Mouse (Mus musculus): Measurements from ENCODE around the gene Pvr.

Pvr gene

DNA sequence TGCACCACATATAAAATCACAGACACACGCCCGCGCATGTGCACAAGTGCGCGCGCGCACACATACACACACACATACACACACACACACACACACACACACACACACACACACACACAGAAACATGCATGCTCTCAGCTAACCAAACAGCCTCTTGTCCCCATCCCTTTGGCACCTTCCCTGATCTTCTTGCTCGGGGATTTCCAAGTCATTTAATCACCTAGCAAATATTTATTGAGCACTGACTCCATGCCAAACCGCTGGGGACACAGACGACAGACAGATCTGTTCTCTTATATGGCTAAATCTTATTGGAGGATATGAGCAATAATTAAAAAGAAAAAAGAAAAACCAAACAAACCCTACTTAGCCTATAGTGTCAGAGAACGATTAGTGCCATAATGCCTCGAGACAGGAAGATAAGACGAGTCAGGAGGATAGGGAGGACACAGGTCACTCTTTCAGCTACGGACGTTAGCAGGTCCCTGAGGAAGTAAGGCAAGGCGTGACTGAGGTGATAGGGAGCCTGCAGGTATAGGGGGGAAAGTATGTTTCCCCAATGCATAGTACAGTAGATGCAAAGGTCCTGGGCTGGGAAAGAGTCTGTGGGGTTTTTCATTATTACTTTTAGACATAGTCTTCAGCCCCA lies 53.1 kb downstream of the Pvr start:
- DNase-seq = peak; percentile 21

DNA sequence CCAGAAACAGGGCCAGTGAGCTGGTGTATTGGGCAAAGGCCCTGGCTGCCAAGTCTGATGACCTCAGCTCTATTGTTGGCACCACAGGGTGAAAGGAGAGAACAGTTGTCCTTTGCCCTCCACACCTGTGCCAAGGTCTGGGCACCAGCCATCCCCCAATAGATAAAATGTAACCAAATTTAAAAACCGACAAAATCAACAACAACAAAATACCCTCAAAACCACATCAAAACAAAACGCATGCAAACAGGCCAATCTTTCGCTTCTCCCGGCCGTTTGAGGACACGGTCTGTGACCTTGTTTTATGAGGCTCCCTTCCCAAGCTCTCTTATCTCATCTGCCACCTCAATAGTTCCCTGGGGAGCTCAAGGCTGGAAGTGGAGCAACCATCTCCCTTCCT lies 54.5 kb downstream of the Pvr start:
- no peak for DNase-seq

DNA sequence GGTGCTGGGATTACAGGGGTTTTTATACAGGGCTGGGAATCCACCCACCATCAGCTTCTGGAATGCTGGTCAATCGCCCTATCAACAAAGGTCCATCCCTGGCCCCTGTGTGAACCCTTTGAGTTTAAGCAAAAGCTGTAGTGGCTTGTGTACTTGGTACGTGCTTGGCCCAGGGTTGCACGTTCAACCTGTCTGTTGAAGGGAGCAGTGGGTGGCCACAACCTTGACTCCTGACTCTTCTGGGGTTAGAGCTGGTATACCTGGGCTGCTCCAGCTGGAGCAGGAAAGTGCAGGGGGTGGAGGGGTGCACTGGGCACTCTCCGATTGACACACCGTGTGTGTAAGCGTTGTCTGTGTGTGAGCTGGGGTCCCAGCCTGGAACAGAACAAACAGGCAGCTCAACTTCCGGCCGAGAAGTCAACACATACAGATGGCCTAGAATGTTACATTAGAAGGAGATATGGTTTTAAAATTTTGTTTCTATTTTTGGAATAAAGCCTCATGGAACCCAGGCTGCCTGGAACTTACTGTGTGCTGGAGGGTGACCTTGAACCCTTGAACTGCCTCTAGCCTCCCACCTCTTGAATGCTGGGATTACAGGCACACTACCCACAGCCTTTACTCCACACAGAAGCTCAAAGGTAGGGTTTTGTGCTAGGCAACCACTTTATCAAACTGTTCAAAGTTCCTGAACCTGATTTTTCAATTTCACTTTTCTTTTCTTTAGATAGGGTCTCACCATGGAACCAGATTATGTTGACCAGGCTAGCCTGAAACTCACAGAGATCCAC lies 55.5 kb downstream of the Pvr start:
- DNase-seq = no peak

DNA sequence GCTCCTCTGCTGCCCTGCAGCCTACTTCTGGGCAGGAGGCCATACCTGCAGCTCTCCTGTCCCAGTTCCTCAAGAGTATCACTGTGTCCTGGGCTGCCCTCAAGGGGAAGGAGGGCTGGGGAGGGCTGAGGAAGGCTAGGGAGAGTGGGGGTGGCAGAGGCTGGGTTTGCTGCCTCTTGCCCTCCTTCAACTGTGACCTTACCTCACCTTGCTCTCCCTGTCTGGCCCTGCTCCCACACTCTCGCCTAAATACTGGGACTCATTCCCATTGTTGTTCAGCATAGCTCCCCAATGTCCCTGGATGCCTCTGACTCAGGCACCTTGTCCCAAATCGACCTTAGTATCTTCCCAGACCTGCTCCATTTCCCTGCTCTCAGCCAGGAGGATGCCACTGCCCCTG lies 56.7 kb downstream of the Pvr start:
- DNase-seq = peak; percentile 48

DNA sequence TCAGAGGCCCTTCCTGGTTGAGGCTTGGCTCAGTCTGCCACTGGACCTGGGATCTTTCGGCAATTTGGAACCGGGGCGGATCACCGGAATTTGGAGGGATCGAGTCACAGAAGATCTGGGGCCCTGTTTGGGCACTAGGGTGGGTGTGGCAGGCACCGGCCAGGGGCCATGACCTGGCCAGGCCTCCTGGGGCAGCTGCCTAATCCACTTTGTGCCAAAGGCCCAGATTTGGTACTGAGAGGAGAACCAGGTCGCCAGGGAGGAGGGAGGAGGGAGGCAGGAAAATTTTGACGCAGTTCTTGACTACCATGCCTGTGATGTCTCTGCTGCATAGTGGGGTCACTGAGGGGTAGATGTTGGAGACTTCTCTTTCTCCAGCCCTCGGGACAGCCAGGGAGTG lies 59.8 kb downstream of the Pvr start, which contains the start of gene Ceacam16:
Gene Ceacam16, minus strand, starts transcription at position 101 of the 400 bp plus-strand sequence.
- no peak for DNase-seq

DNA sequence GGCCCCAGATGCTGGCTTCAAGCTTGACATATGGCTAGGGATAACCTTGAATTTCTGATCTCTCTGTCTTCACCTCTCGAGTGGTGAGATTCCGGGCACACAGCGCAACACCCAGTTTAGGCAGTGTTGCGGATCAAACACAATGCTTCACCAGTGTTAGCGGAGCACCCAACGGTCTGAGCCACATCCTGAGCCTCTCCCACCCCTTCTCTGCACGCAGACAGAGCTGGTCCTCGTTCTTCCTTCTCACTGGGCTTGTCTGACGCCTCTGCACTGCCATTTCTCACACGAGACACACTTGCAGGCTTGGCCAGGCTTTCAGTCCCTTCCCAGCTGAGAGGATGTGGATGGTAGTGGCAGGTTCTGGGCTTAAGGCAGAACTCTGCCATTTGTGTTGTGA lies 61.2 kb downstream of the Pvr start:
- DNase-seq = no peak

DNA sequence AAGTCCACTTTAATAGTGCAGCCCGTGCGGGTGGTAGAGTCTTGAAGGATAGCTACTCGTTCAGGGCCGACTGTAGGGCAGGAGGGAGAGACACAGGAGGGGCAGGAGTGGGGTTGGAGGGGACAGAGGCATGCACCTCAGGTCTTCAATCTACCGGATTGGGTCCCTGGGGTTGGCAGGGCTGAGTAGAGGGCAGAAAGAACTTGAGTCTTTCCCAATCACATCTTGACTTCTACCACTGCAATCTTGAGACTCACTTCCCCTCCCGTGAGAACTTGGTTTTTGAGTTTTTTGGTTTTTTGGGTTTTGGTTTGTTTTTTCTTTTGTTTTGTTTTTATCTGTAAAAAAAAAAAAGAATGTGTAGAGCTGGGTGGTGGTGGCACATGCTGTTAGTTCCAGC lies 64.7 kb downstream of the Pvr start:
- DNase-seq = no peak

DNA sequence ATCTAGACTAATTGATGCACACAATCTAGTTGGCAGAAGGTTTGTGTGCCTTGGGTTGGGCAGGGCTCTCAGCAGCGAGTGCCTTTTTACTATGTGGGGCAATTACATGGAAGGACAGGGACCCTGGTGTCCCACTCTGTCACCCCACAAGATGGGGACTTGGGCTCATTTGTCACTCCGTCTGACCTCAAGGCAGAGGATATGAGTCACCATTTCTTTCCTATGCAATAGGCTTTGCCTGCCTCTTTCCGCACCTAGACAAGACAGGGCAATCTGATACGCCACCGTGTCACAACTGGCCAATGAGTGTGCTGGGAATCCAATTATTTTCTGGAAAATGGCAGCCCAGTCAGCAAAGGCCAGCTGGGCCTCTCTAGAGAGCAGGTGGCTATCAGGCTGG lies 65.3 kb downstream of the Pvr start:
- no peak for DNase-seq
